Mouse (Mus musculus) ES-Bruce4 (cell line): ENCODE measurements around the gene Abca4.
"Not testable (repeated sequence)": the region's sequence is repeated elsewhere in the genome, so short reads cannot be mapped to it uniquely, and the experiment has no call there.

Source experiments
- CTCF ChIP-seq: IDR thresholded peaks from one replicate; pipeline ENCODE4 v1.8.1; 2011; ENCODE audit warnings: low read depth, low read length
- EP300 ChIP-seq: IDR thresholded peaks from 2 replicates; pipeline ENCODE4 v1.6.1; 2011; ENCODE audit warnings: low read depth, low read length; ENCODE audit not compliant: insufficient read depth
- POLR2A ChIP-seq: IDR thresholded peaks from one replicate; pipeline ENCODE4 v1.8.1; 2011; ENCODE audit warnings: low read length; ENCODE audit not compliant: insufficient read depth

GRCm38 (mm10) chr3:122226972-122227371, 182.7 kb downstream of the Abca4 start:
- TF ChIP-seq CTCF, POLR2A, EP300: not testable (repeated sequence)
